Mouse (Mus musculus) neural tube, embryonic 14.5 days (tissue): ENCODE results near the gene Dnajc7. TPM values are rescaled to one million over a fixed set of nuclear protein-coding genes. Genes with fewer than 3 reads are reported as not detected.

Experiments used
- ATAC-seq: fragments of 200-750 bp; cut with Nextera tagmentation; 2 replicates; pipeline ENCODE4 v1.8.0; 2017; ENCODE audit warnings: low read depth, mild to moderate bottlenecking, moderate TSS enrichment, moderate library complexity
- H3K27ac ChIP-seq: fragments of 300-500 bp; sonication (generic); 2 replicates; pipeline ENCODE4 v1.5.1; 2014; ENCODE audit warnings: low read depth, mild to moderate bottlenecking, control low read depth, low read length, moderate library complexity, mixed read lengths
- H3K27me3 ChIP-seq: fragments of 300-500 bp; sonication (generic); 2 replicates; pipeline ENCODE4 v1.6.1; 2014; ENCODE audit warnings: low read length; ENCODE audit not compliant: control insufficient read depth, insufficient read depth
- H3K36me3 ChIP-seq: fragments of 300-500 bp; sonication (generic); 2 replicates; pipeline ENCODE4 v1.6.1; 2014; ENCODE audit warnings: low read length, mixed read lengths; ENCODE audit not compliant: control insufficient read depth, insufficient read depth
- H3K4me1 ChIP-seq: fragments of 300-500 bp; sonication (generic); 2 replicates; pipeline ENCODE4 v1.6.1; 2014; ENCODE audit warnings: low read length; ENCODE audit not compliant: control insufficient read depth, insufficient read depth
- H3K4me2 ChIP-seq: fragments of 300-500 bp; sonication (generic); 2 replicates; pipeline ENCODE4 v1.6.1; 2014; ENCODE audit warnings: mild to moderate bottlenecking, low read depth, low read length, control low read depth
- H3K4me3 ChIP-seq: fragments of 300-500 bp; sonication (generic); 2 replicates; pipeline ENCODE4 v1.5.1; 2014; ENCODE audit warnings: low read depth, low read length, control low read depth, mixed read lengths
- H3K9ac ChIP-seq: fragments of 300-500 bp; sonication (generic); replicated peaks from 2 replicates; pipeline ENCODE4 v1.6.1; 2014; ENCODE audit warnings: low read depth, mild to moderate bottlenecking, control low read depth, low read length, mixed read lengths
- H3K9me3 ChIP-seq: fragments of 300-500 bp; sonication (generic); 2 replicates; pipeline ENCODE4 v1.6.1; 2016; ENCODE audit warnings: low read length; ENCODE audit not compliant: control insufficient read depth
- WGBS: fragments of 180-500 bp; shearing (Covaris S2); extraction: QIAGEN DNeasy Blood & Tissue Kit; methylation state at CpG from one replicate; pipeline ENCODE4 v1.1.7; 2014; 5-methylcytosine and 5-hydroxymethylcytosine counted together
- polyA plus RNA-seq: library from polyadenylated mRNA; unstranded; fragments of >200 nt; fragmentation: Nextera tagmentation; extraction: Ambion mirVana; gene quantifications from 2 replicates; pipeline ENCODE4 v1.2.1, GENCODE M21; 2014

Gene Dnajc7
- polyA plus RNA-seq, 1 experiment from 2014 or later: 109 TPM

- Histone ChIP-seq H3K4me1 (0 out of 2 replicates have a peak, but pooled peaks cover 6% of the 10 kb centered on the region), H3K9me3 (no peaks in the 10 kb centered on the region), H3K4me2 (peak overlapping the region; percentile 69), H3K36me3 (no peaks in the 10 kb centered on the region), H3K4me3 (peak overlapping the region; percentile 38), H3K9ac (peak overlapping the region; percentile 52), H3K27ac (no peak overlapping the region), H3K27me3 (0 out of 2 replicates have a peak, but pooled peaks cover 2% of the 10 kb centered on the region)
- peak; percentile 38 for ATAC-seq
- WGBS: 7% methylated on average over 52 of the region's 52 CpGs
These were observed 20.4 kb upstream of the Dnajc7 start for GRCm38 (mm10) chr11:100640159-100640906.

- Histone ChIP-seq H3K36me3 (no peaks in the 10 kb centered on the region), H3K4me2 (no peak overlapping the region), H3K9me3 (no peaks in the 10 kb centered on the region), H3K27ac (no peak overlapping the region), H3K4me1 (no peaks in the 10 kb centered on the region), H3K9ac (no peak overlapping the region), H3K4me3 (no peak overlapping the region), H3K27me3 (0 out of 2 replicates have a peak, but pooled peaks cover 1% of the 10 kb centered on the region)
- no peak for ATAC-seq
- 67% methylated on average over 7 of the region's 7 CpGs for WGBS
These were observed 14.6 kb upstream of the Dnajc7 start for GRCm38 (mm10) chr11:100634530-100634929.

- Histone ChIP-seq H3K27ac (no peak overlapping the region), H3K4me1 (peaks cover 15% of the 10 kb centered on the region), H3K9ac (no peak overlapping the region)
These were observed 8.9 kb upstream of the Dnajc7 start for GRCm38 (mm10) chr11:100628862-100629352.

GRCm38 (mm10) chr11:100628056-100628455, 8.1 kb upstream of the Dnajc7 start:
- 95% methylated on average over 5 of the region's 5 CpGs for WGBS
- Histone ChIP-seq H3K4me2 (no peak overlapping the region), H3K4me3 (no peak overlapping the region), H3K36me3 (peaks cover 11% of the 10 kb centered on the region), H3K9me3 (no peaks in the 10 kb centered on the region), H3K9ac (no peak overlapping the region), H3K27me3 (no peaks in the 10 kb centered on the region), H3K27ac (no peak overlapping the region), H3K4me1 (peaks cover 21% of the 10 kb centered on the region)
- no peak for ATAC-seq

More at GRCm38 (mm10) chr11:100628862-100629352, 8.9 kb upstream of the Dnajc7 start:
- ATAC-seq: no peak
- WGBS: 23% methylated on average over 13 of the region's 13 CpGs
- Histone ChIP-seq H3K4me3 (no peak overlapping the region), H3K9me3 (no peaks in the 10 kb centered on the region), H3K36me3 (peaks cover 11% of the 10 kb centered on the region), H3K27me3 (no peaks in the 10 kb centered on the region), H3K4me2 (no peak overlapping the region)

- Histone ChIP-seq H3K4me3 (no peak overlapping the region), H3K27me3 (no peaks in the 10 kb centered on the region), H3K27ac (no peak overlapping the region), H3K9ac (no peak overlapping the region), H3K4me2 (no peak overlapping the region), H3K9me3 (no peaks in the 10 kb centered on the region), H3K36me3 (peaks cover 11% of the 10 kb centered on the region), H3K4me1 (peaks cover 21% of the 10 kb centered on the region)
- 25% methylated on average over 9 of the region's 9 CpGs for WGBS
- peak; percentile 64; the same call in 1 of the 2 replicates for ATAC-seq
These were observed 6.8 kb upstream of the Dnajc7 start for GRCm38 (mm10) chr11:100626701-100627195.

- no peak for ATAC-seq
- Histone ChIP-seq H3K4me3 (no peak overlapping the region), H3K4me2 (no peak overlapping the region), H3K4me1 (peaks cover 21% of the 10 kb centered on the region), H3K36me3 (peaks cover 11% of the 10 kb centered on the region), H3K27ac (no peak overlapping the region), H3K9ac (no peak overlapping the region), H3K27me3 (no peaks in the 10 kb centered on the region), H3K9me3 (no peaks in the 10 kb centered on the region)
- 95% methylated on average over 23 of the region's 23 CpGs for WGBS
These were observed 6.1 kb upstream of the Dnajc7 start for GRCm38 (mm10) chr11:100625754-100626700.

GRCm38 (mm10) chr11:100623867-100624266, 3.9 kb upstream of the Dnajc7 start:
- Histone ChIP-seq H3K36me3 (peaks cover 11% of the 10 kb centered on the region), H3K9ac (0 out of 2 replicates have a peak overlapping the region, but pooled peaks have one; percentile 82), H3K4me1 (peaks cover 19% of the 10 kb centered on the region), H3K9me3 (no peaks in the 10 kb centered on the region), H3K4me3 (no peak overlapping the region), H3K27me3 (no peaks in the 10 kb centered on the region), H3K27ac (no peak overlapping the region), H3K4me2 (peak overlapping the region; percentile 66)
- ATAC-seq: no peak
- whole genome bisulfite sequencing: 49% methylated on average over 5 of the region's 5 CpGs

- Histone ChIP-seq H3K4me2 (peak overlapping the region; percentile 66), H3K4me1 (peaks cover 23% of the 10 kb centered on the region), H3K36me3 (peaks cover 11% of the 10 kb centered on the region), H3K4me3 (peak overlapping the region; percentile 81), H3K27ac (peak overlapping the region; percentile 86), H3K9me3 (no peaks in the 10 kb centered on the region), H3K27me3 (no peaks in the 10 kb centered on the region), H3K9ac (peak overlapping the region; percentile 82)
- under 1% methylated on average over 24 of the region's 24 CpGs for WGBS
- peak; percentile 25; the same call in 1 of the 2 replicates for ATAC-seq
These were observed 2.7 kb upstream of the Dnajc7 start for GRCm38 (mm10) chr11:100622714-100623113.
